Mouse (Mus musculus) cortical plate, adult 2 months (tissue): ENCODE data around the gene Pdgfd.

Source experiments
- CTCF ChIP-seq: fragments of 200-500 bp; IDR thresholded peaks from 2 replicates; pipeline ENCODE4 v1.5.1; 2011; ENCODE audit warnings: mild to moderate bottlenecking, control low read depth, low read length; ENCODE audit not compliant: insufficient read depth; ENCODE audit errors: extremely low read depth
- POLR2A ChIP-seq: fragments of 200-500 bp; IDR thresholded peaks from 2 replicates; pipeline ENCODE4 v1.6.1; 2011; ENCODE audit warnings: mild to moderate bottlenecking, low read length, control low read depth; ENCODE audit not compliant: insufficient read depth; ENCODE audit errors: extremely low read depth

- no peak for TF ChIP-seq CTCF
- no peak for TF ChIP-seq POLR2A
These were observed 157.0 kb downstream of the Pdgfd start for GRCm38 (mm10) chr9:6325408-6325807.
